Mouse (Mus musculus) E14TG2a.4 (cell line): ENCODE measurements around the gene Trpv4.

Source experiments
- CTCF ChIP-seq: conservative IDR thresholded peaks from 2 replicates; pipeline ENCODE4 v1.5.1; 2014; ENCODE audit warnings: low read length
- NANOG ChIP-seq: IDR thresholded peaks from 2 replicates; pipeline ENCODE4 v1.6.1; 2014; ENCODE audit warnings: borderline replicate concordance, low read length, mixed read lengths
- POU5F1 ChIP-seq: IDR thresholded peaks from 2 replicates; pipeline ENCODE4 v1.6.1; 2014; ENCODE audit warnings: low read length, borderline replicate concordance

DNA sequence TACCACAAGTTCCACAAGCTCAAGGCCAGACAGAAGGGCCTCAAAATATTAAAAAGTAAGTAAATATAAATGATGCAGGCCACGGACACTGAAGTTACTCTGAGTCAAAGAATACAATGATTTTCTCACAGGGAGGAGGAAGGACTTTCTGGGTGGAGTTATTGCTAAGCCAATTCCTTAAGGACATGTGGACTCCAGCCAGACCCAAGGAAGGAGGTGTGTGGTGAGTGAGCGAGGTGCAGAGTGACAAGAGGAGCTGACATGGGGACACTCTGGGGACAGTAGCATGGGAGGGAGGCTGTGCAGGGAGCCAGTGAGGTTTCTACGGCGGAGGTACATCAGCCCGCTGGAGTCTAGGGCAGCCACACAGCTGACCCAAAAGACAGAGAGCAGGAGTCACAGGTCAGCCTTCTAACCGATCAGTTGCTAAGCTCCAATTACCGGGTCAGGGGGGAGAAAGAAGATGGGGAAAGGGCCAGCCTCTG, 28.5 kb upstream of the Trpv4 start:
- TF ChIP-seq CTCF (no peak), POU5F1 (no peak), NANOG (no peak)
